Mouse (Mus musculus) forebrain, embryonic 12.5 days (tissue): ENCODE results near the gene Serpinb13. TPM values are rescaled to one million over a fixed set of nuclear protein-coding genes. Genes with fewer than 3 reads are reported as not detected.
"Not testable (repeated sequence)": the region's sequence is repeated elsewhere in the genome, so short reads cannot be mapped to it uniquely, and the experiment has no call there.

ENCODE experiments used
- ATAC-seq: fragments of 200-750 bp; cut with Nextera tagmentation; 2 replicates; pipeline ENCODE4 v1.8.0; 2017; ENCODE audit warnings: moderate TSS enrichment; ENCODE audit not compliant: low FRiP score
- H3K27ac ChIP-seq: fragments of 300-500 bp; sonication (generic); 2 replicates; pipeline ENCODE4 v1.5.1; 2016; ENCODE audit warnings: mild to moderate bottlenecking
- H3K27me3 ChIP-seq: fragments of 300-500 bp; sonication (generic); 2 replicates; pipeline ENCODE4 v1.6.1; 2016; ENCODE audit warnings: mild to moderate bottlenecking
- H3K36me3 ChIP-seq: fragments of 300-500 bp; sonication (generic); replicated peaks from 2 replicates; pipeline ENCODE4 v1.6.1; 2016; ENCODE audit warnings: mild to moderate bottlenecking
- H3K4me1 ChIP-seq: fragments of 300-500 bp; sonication (generic); 2 replicates; pipeline ENCODE4 v1.6.1; 2016
- H3K4me2 ChIP-seq: fragments of 300-500 bp; sonication (generic); 2 replicates; pipeline ENCODE4 v1.6.1; 2016; ENCODE audit warnings: mild to moderate bottlenecking, moderate library complexity
- H3K4me3 ChIP-seq: fragments of 300-500 bp; sonication (generic); replicated peaks from 2 replicates; pipeline ENCODE4 v1.5.1; 2016; ENCODE audit warnings: mild to moderate bottlenecking
- H3K9ac ChIP-seq: fragments of 300-500 bp; sonication (generic); 2 replicates; pipeline ENCODE4 v1.6.1; 2016; ENCODE audit warnings: mild to moderate bottlenecking
- H3K9me3 ChIP-seq: fragments of 300-500 bp; sonication (generic); 2 replicates; pipeline ENCODE4 v1.6.1; 2016
- WGBS: fragments of 180-500 bp; shearing (Covaris S2); methylation state at CpG from one replicate; pipeline ENCODE4 v1.1.7; 2016; 5-methylcytosine and 5-hydroxymethylcytosine counted together
- polyA plus RNA-seq: library from polyadenylated mRNA; unstranded; fragments of >200 nt; fragmentation: Nextera tagmentation; extraction: Ambion mirVana; gene quantifications from 2 replicates; pipeline ENCODE4 v1.2.1, GENCODE M21; 2016

Serpinb13 gene
- polyA plus RNA-seq, 1 experiment from 2014 or later, result not detected

- 86% methylated on average over 7 of the region's 7 CpGs for WGBS
- no peaks in the 10 kb centered on the region for H3K4me1 ChIP-seq
- no peaks in the 10 kb centered on the region for H3K9me3 ChIP-seq
- no peak overlapping the region for H3K9ac ChIP-seq
- H3K27ac ChIP-seq, result no peak overlapping the region
- H3K4me2 ChIP-seq, result no peak overlapping the region
- H3K27me3 ChIP-seq, result no peaks in the 10 kb centered on the region
- no peaks in the 10 kb centered on the region for H3K36me3 ChIP-seq
- H3K4me3 ChIP-seq, result no peak overlapping the region
- ATAC-seq, result no peak
Measured at GRCm38 (mm10) chr1:107015210-107015609, 34.4 kb downstream of the Serpinb13 start.

- Histone ChIP-seq H3K9ac (no peak overlapping the region), H3K9me3 (no peaks in the 10 kb centered on the region), H3K4me2 (no peak overlapping the region), H3K4me1 (no peaks in the 10 kb centered on the region), H3K27me3 (no peaks in the 10 kb centered on the region), H3K36me3 (no peaks in the 10 kb centered on the region), H3K4me3 (no peak overlapping the region), H3K27ac (no peak overlapping the region)
- no peak for ATAC-seq
- 68% methylated on average over 1 of the region's 1 CpGs for WGBS
Measured at GRCm38 (mm10) chr1:107025886-107026285, 45.1 kb downstream of the Serpinb13 start.

GRCm38 (mm10) chr1:107034236-107034635 is 53.5 kb downstream of the Serpinb13 start:
- WGBS, result 93% methylated on average over 3 of the region's 3 CpGs
- H3K9me3 ChIP-seq, H3K9ac ChIP-seq, H3K27me3 ChIP-seq, H3K4me2 ChIP-seq, H3K27ac ChIP-seq, H3K4me3 ChIP-seq, H3K4me1 ChIP-seq, H3K36me3 ChIP-seq, ATAC-seq: not testable (repeated sequence)

Other genes starting within 250 kb of the Serpinb13 start
- 8.3 and 9.0 TPM in 2 replicates for gene Kdsr, start 221.3 kb upstream of the Serpinb13 start, polyA plus RNA-seq
- 61.7 and 68.8 TPM in 2 replicates for gene Vps4b, start 184.3 kb upstream of the Serpinb13 start, polyA plus RNA-seq
- gene Serpinb5, start 119.8 kb upstream of the Serpinb13 start, polyA plus RNA-seq, result 0.20 TPM in 1 of 2 replicates, not detected in the other
- gene Serpinb12, start 46.5 kb upstream of the Serpinb13 start, polyA plus RNA-seq, result not detected in 2 replicates
- not detected in 2 replicates for gene Serpinb3a, start 71.3 kb downstream of the Serpinb13 start, polyA plus RNA-seq
- not detected in 2 replicates for gene Serpinb3d, start 102.5 kb downstream of the Serpinb13 start, polyA plus RNA-seq